Comparison of ENCODE assay signal across 26 mouse cellular contexts in the genomic region with DNA sequence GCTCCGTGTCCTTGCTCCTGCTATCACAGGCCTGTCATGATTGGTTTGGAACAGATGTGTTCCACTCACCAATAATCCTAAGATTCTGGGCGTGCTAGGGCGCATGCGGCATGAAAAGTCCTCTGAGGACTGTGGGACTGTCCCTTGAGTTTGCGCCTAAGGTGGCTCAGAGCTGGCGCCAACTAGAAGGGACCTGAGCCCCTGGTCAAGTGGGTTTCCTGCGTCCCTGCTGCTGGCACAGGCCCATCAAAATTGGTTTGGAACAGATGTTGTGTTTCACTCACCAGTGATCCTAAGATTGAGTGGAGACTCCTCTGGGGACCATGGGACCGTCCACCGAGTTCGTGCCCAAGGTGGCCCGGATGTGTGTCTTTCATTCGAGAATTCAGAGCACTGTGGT. TPM values are rescaled to one million over a fixed set of nuclear protein-coding genes. Genes with fewer than 3 reads are reported as not detected.
DNase-seq lines count a peak whose midpoint lies in the region; TF ChIP-seq lines count a peak whose summit lies in the region.
"Had no signal": no experiment of that assay in that cellular context is flagged by ENCODE, and none has a peak within 500 bp of the region (broad histone marks: within the 10 kb centered on the region; RNA-seq: fewer than 3 reads in every experiment).

No protein-coding gene starts in this region.

- H3K4me2 ChIP-seq in CH12.LX (ENCODE audit: insufficient read depth, low read depth, poor library complexity, severe bottlenecking) = no peak overlapping the region

- dilution Hi-C loops in CH12.LX (cut with MboI; ENCODE audit: extremely low pct_ligation_motif_present, extremely low pct_unique_long_range_greater_than_20kb, low sequenced_read_pairs) = no loop called here

- H3K79me2 ChIP-seq in heart, adult 2 months (replicated peaks; ENCODE audit: control insufficient read depth, insufficient read depth, low read length) = no peaks in the 10 kb centered on the region
- no peaks in the 10 kb centered on the region for H3K79me2 ChIP-seq in CH12.LX (replicated peaks; ENCODE audit: control insufficient read depth, extremely low read depth, insufficient read depth, poor library complexity, severe bottlenecking)

- no peak overlapping the region for H3K4me3 ChIP-seq in heart, adult 2 months
- no peak overlapping the region for H3K4me3 ChIP-seq in CH12.LX (replicated peaks in 1 of 3; ENCODE audit: low read depth in 2 of 3, low read length in 2 of 3, poor library complexity in 1 of 3)

- intact Hi-C loops in heart, adult 2 months (cut with DNase I) = no loop called here

- H3K27ac ChIP-seq in heart, adult 2 months = no peak overlapping the region
- H3K27ac ChIP-seq in CH12.LX (ENCODE audit: insufficient read depth, low read depth) = no peak overlapping the region

- H3K4me1 ChIP-seq in heart, adult 2 months (ENCODE audit: control insufficient read depth, insufficient read depth, low read length) = no peaks in the 10 kb centered on the region
- 0 out of 4 replicates have a peak, but pooled peaks cover 3% of the 10 kb centered on the region in 2 experiments for H3K4me1 ChIP-seq in CH12.LX (ENCODE audit: control insufficient read depth in 1 of 2, insufficient read depth in 2 of 2)

- no peaks in the 10 kb centered on the region for H3K27me3 ChIP-seq in heart, adult 2 months (ENCODE audit: control insufficient read depth, insufficient read depth, low read length)
- no peaks in the 10 kb centered on the region for H3K27me3 ChIP-seq in CH12.LX (replicated peaks)
- H3K27me3 ChIP-seq: Patski had no signal

- TF ChIP-seq RAD21 in CH12.LX (IDR thresholded peaks at IDR 0.05; ENCODE audit: low read depth, low read length) = no peak

- 84% methylated on average over 12 of the region's 12 CpGs for WGBS in heart, adult 2 months

- no peak overlapping the region for H3K9ac ChIP-seq in heart, adult 2 months (ENCODE audit: low read depth, low read length)
- no peak overlapping the region for H3K9ac ChIP-seq in CH12.LX (ENCODE audit: insufficient read depth, low read depth)

- no peak for TF ChIP-seq POLR2A in heart, adult 2 months (IDR thresholded peaks at IDR 0.05; ENCODE audit: insufficient read depth, low read depth, low read length)
- no peak for TF ChIP-seq POLR2A in CH12.LX (IDR thresholded peaks at IDR 0.05; ENCODE audit: low read depth, low read length)

- TF ChIP-seq CTCF in heart, adult 2 months (IDR thresholded peaks at IDR 0.05) = no peak
- TF ChIP-seq CTCF in CH12.LX (conservative IDR thresholded peaks at IDR 0.05 in 1 of 2, IDR thresholded peaks at IDR 0.05 in 1 of 2; ENCODE audit: low read depth in 2 of 2, low read length in 2 of 2) = no peak

- DNase-seq in heart, adult 11 months = peak; percentile 85
- DNase-seq in heart, adult 2 months = no peak
- DNase-seq in CH12.LX (ENCODE audit: extremely low read depth) (no peak), ZHBTc4 (ENCODE audit: low read depth, low spot score) (peak; percentile 1)
- DNase-seq in urinary bladder, postnatal 25 days (ENCODE audit: low spot score) = no peak
- no peak for DNase-seq in adrenal gland, adult 18-20 months (ENCODE audit: low spot score in 2 of 2)
- DNase-seq: adrenal gland, adult 2 months; adrenal gland, adult 8-10 months; adrenal gland, postnatal 10 days; adrenal gland, postnatal 14 days; adrenal gland, postnatal 25 days; adrenal gland, postnatal 36 days; B cell, adult 2 months; cerebellum, adult 11 months; cerebellum, adult 11-12 months; cerebellum, adult 18-20 months; cerebellum, adult 2 months; cerebellum, adult 8-10 months; cerebellum, adult 9-10 months had no signal

- TF ChIP-seq EP300 in heart, adult 2 months (IDR thresholded peaks at IDR 0.05; ENCODE audit: insufficient read depth, low read depth, low read length) = no peak
- no peak for TF ChIP-seq EP300 in CH12.LX (IDR thresholded peaks at IDR 0.05; ENCODE audit: low read length)

- H3K36me3 ChIP-seq in heart, adult 2 months (ENCODE audit: control insufficient read depth, insufficient read depth, low read length) = no peaks in the 10 kb centered on the region
- H3K36me3 ChIP-seq in CH12.LX (replicated peaks in 1 of 2; ENCODE audit: control insufficient read depth in 1 of 2, insufficient read depth in 1 of 2, low read length in 1 of 2) = no peaks in the 10 kb centered on the region
- H3K36me3 ChIP-seq: G1E had no signal

- in situ Hi-C loops in CH12.LX (cut with MboI; ENCODE audit: low pct_ligation_motif_present, low pct_unique_long_range_greater_than_20kb, low sequenced_read_pairs) = no loop called here

- no peaks in the 10 kb centered on the region for H3K9me3 ChIP-seq in CH12.LX (replicated peaks; ENCODE audit: low read length)
- H3K9me3 ChIP-seq: G1E had no signal

TF ChIP-seq in CH12.LX, 34 proteins besides CTCF, POLR2A, EP300 and RAD21:
- TF ChIP-seq MEF2A (IDR thresholded peaks at IDR 0.05; ENCODE audit: borderline replicate concordance, low read depth, low read length) (no peak), NRF1 (IDR thresholded peaks at IDR 0.05; ENCODE audit: low read depth, low read length) (peak; percentile 47; the same call in 1 of the 2 replicates)

RNA-seq across cellular contexts. Expression of gene Mmp13, which starts 17.6 kb away (rescaled TPM):
- total RNA-seq in heart, adult 2 months (2021) = under 1 TPM; 0.16 to 0.44 TPM
- 0.45 and 0.59 TPM in 2 replicates for polyA plus RNA-seq in heart, adult 2 months (2012; rRNA removed)
- not detected in 2 replicates for total RNA-seq in CH12.LX (2012; rRNA removed)
- not detected in 2 replicates for total RNA-seq in CH12.LX (2014; rRNA removed)
- not detected in 2 replicates for polyA plus RNA-seq in CH12.LX (2012; ENCODE audit: insufficient read length, low read depth)
- total RNA-seq in adrenal gland, adult 18-20 months (2021) = 1 to 10 TPM in 1 of 2 experiments, under 1 TPM in 1; 0.46 to 1.5 TPM
- total RNA-seq: ES-E14, MEL had no signal
- polyA plus RNA-seq: activated CD4-positive, CD25-positive, alpha-beta regulatory T cell, adult 4 months; CD4-positive, CD25-positive, alpha-beta regulatory T cell, adult 4 months; G1E had no signal

RNA-seq across cellular contexts. Expression of gene Mmp12, which starts 54.3 kb away (rescaled TPM):
- under 1 TPM; 0.41 to 0.65 TPM for total RNA-seq in heart, adult 2 months (2021)
- polyA plus RNA-seq in heart, adult 2 months (2012; rRNA removed) = 0.20 and 0.49 TPM in 2 replicates
- total RNA-seq in CH12.LX (2012; rRNA removed) (not detected in 2 replicates), CH12.LX (2014; rRNA removed) (0.11 TPM in 1 of 2 replicates, not detected in the other)
- not detected in 2 replicates for polyA plus RNA-seq in CH12.LX (2012; ENCODE audit: insufficient read length, low read depth)
- 10 to 100 TPM in 1 of 2 experiments, 1 to 10 TPM in 1; 5.4 to 18.5 TPM for total RNA-seq in adrenal gland, adult 18-20 months (2021)
- total RNA-seq: MEL had no signal
- polyA plus RNA-seq: activated CD4-positive, CD25-positive, alpha-beta regulatory T cell, adult 4 months; C2C12; CD4-positive, CD25-positive, alpha-beta regulatory T cell, adult 4 months; cerebellum, adult 2 months; G1E had no signal

Comparison
In these comparisons a context has a peak if more than half of its experiments do, and no peak if none do; other contexts are left out.
1. DNase-seq: peak in heart, adult 11 months (single experiment) and ZHBTc4 (single experiment); none in heart, adult 2 months (0 of 2), CH12.LX (single experiment), urinary bladder, postnatal 25 days (single experiment) and adrenal gland, adult 18-20 months (0 of 2).